Mouse (Mus musculus): ENCODE data around the gene Bnip2. TPM values are rescaled to one million over a fixed set of nuclear protein-coding genes. Genes with fewer than 3 reads are reported as not detected.

The Bnip2 gene
- polyA plus RNA-seq (2015; fragmentation: Nextera tagmentation; extraction: Ambion mirVana) = 101 and 105 TPM in 2 replicates

DNA sequence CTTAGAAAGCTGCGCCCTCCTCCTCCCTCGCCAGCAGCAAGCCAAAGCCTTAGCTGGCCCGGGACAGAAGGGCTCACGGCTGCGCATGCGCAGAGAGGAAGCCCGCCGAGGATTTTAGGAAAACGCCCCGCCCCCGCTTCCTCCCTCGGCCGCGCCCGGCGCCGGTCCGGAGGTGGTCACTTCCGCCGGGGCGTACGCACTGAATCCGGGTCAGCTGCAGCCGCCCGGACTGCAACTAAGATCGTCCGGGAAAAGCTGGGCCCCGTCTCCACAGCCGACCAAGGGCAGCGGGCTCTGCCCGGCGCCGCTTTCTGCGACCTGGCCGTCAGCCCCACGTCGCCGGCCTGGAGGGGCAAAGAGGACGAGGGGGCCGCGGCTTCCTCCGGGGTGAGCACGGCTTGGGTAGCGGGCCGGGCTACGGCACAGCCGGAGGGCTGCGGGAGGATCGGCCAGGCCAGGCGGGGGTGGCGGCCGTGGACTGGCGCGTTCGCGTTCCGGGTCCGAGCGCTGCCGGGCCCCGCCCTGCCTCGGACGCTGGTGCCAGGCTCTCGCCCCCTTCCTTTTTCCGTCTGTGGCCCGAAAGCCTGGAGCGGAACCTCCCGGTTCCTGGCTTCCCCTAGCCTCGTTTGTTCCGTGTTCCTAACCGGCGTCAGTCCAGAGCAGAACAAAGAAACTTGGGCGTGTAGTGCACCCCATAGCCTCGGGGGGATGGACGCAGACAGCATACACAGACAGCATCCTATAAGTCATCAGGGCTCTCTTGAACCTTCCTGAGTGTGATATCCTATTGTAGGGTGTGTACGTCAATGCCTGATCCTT is at the start of gene Bnip2:
Gene Bnip2, plus strand, starts transcription at position 164 of the 819 bp plus-strand sequence.
- Histone ChIP-seq H3K9me3 (replicated peaks) (no peaks in the 10 kb centered on the region), H3K4me3 (replicated peaks) (peak within 1 kb of the TSS; percentile 83), H3K9ac (peak within 1 kb of the TSS; percentile 98), H3K4me1 (peaks cover 41% of the 10 kb centered on the region), H3K36me3 (peaks cover 14% of the 10 kb centered on the region), H3K4me2 (peak within 1 kb of the TSS; percentile 61), H3K27me3 (no peaks in the 10 kb centered on the region), H3K27ac (peak within 1 kb of the TSS; percentile 97)
- WGBS = under 1% methylated on average over 76 of the region's 76 CpGs
- ATAC-seq (replicated peaks; ENCODE audit: low FRiP score) = peak; percentile 95

DNA sequence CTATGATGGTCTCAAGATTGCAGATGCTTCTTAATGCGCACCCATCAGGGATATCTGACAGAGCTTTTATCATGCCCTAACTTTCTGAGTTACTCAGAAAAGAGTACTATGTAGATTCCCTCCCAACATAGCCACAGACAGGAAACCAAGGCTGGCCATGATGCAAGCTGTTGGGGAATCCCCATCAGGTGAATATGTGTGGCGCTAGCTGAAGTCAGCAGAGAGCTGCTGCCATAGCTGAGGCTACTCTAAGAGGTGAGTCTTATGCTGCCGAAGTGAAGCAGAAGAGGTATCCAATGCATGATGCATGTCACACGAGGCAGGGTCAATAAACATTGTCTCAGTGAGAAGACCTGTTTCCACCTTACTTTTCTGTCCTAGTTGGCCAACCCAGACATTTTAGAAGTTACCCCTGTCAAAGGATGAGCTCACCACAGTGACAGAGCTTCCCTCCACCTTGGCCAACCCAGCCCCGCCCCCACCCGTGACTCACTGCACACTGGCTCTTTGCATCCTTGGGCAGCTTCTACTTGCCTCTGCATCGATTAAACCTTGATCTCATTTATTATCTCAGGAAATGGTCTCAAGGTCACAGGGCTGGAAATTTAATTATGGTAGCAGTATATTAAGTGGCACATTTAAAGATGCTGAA is 48.3 kb upstream of the Bnip2 start:
- WGBS = 67% methylated on average over 7 of the region's 7 CpGs
- ATAC-seq (replicated peaks; ENCODE audit: low FRiP score) = no peak

DNA sequence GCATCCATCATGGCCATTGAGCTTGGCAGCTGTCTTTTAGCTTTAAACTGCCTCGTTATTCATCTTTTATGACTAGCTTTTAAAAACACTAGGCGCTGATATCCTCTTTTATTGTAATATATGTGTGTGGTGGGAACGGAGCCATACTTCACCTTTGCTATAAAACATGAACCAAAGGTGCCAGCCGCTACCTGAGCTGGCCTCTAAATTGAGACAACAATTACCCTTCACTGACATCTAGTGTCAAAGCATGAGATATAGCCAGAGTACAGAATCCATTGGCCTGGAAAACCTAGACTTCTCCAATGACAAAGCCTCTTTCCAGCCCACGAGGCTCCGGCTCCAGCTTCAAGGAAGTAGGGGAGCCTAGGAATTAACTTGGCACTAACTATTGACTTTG is 47.7 kb upstream of the Bnip2 start:
- no peak overlapping the region for H3K4me2 ChIP-seq
- 33% methylated on average over 6 of the region's 6 CpGs for WGBS
- no peak for ATAC-seq (replicated peaks; ENCODE audit: low FRiP score)
- no peaks in the 10 kb centered on the region for H3K9me3 ChIP-seq (replicated peaks)
- H3K27ac ChIP-seq = no peak overlapping the region
- no peak overlapping the region for H3K4me3 ChIP-seq (replicated peaks)
- H3K4me1 ChIP-seq = no peaks in the 10 kb centered on the region
- no peak overlapping the region for H3K9ac ChIP-seq
- peaks cover 8% of the 10 kb centered on the region for H3K27me3 ChIP-seq
- H3K36me3 ChIP-seq = no peaks in the 10 kb centered on the region

More for the DNA sequence above, 48.3 kb upstream of the Bnip2 start:
- Histone ChIP-seq H3K27me3 (peaks cover 8% of the 10 kb centered on the region), H3K9ac (no peak overlapping the region), H3K4me1 (no peaks in the 10 kb centered on the region), H3K4me3 (replicated peaks) (no peak overlapping the region), H3K9me3 (replicated peaks) (no peaks in the 10 kb centered on the region), H3K36me3 (no peaks in the 10 kb centered on the region), H3K4me2 (no peak overlapping the region), H3K27ac (no peak overlapping the region)

DNA sequence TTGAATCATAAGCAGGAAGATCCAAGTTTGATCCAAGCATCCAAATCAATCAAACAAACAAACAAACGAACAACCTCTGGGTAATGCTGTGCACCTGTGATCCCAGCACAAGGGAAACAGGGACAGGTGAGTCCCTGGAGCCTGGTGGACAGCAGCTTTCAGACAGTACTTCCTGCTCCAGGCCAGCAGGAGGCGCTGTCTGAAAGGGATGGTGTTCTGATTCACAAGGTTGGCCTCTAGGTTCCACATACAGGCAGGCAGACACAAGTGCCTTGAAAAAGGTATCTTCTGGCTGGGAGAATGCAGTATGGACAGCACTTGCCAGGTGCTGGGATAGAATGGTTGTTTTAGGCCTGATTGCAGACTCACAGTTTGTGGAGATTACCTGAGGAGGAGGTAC is 40.3 kb upstream of the Bnip2 start:
- Histone ChIP-seq H3K4me2 (no peak overlapping the region), H3K27ac (no peak overlapping the region), H3K9ac (no peak overlapping the region), H3K4me1 (no peaks in the 10 kb centered on the region), H3K9me3 (replicated peaks) (no peaks in the 10 kb centered on the region), H3K27me3 (peaks cover 10% of the 10 kb centered on the region), H3K4me3 (replicated peaks) (no peak overlapping the region), H3K36me3 (no peaks in the 10 kb centered on the region)
- no peak for ATAC-seq (replicated peaks; ENCODE audit: low FRiP score)
- 16% methylated on average over 2 of the region's 2 CpGs for WGBS

DNA sequence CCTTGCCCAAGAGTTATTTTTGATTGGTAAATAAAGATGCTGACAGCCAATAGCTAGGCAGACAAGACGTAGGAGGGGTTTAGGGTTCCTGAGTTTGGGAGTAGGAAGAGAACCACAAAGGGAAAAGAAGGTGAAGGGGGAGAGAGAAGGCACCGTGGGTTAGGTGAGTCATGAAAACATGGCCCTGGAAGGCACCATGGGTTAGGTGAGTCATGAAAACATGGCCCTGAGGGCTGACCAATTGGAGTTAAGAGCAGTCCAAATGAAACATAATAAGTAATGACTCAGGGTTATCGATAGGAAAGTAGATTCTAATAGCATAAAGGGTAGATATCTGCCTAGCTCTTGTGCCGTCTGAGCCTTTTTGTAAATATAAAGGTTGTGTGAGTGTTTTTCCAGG is 39.6 kb upstream of the Bnip2 start:
- Histone ChIP-seq H3K4me2 (no peak overlapping the region), H3K27ac (no peak overlapping the region), H3K9me3 (replicated peaks) (no peaks in the 10 kb centered on the region), H3K4me3 (replicated peaks) (no peak overlapping the region), H3K27me3 (peaks cover 10% of the 10 kb centered on the region), H3K4me1 (no peaks in the 10 kb centered on the region), H3K36me3 (no peaks in the 10 kb centered on the region), H3K9ac (no peak overlapping the region)
- ATAC-seq (replicated peaks; ENCODE audit: low FRiP score) = no peak
- 77% methylated on average over 4 of the region's 4 CpGs for WGBS

DNA sequence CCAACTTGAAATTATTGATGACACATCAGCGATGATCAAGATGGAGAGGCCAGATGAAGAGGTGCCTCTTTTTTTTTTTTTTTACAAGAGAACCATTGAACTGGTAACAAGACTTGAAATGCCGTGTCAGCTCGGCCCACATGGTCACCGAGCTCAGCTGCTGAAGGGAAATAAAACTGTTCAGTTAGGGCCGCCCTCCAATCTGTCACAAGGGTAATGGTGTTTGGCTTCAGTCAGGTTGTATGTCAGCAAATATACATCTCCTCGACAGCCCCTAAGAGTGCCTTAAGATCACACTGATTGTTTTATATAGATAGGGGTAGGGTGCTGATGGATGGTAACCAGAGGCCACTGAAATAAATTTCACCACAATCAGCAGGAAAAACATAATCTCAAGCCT is 28.3 kb upstream of the Bnip2 start:
- Histone ChIP-seq H3K9ac (no peak overlapping the region), H3K4me3 (replicated peaks) (no peak overlapping the region), H3K36me3 (no peaks in the 10 kb centered on the region), H3K9me3 (replicated peaks) (no peaks in the 10 kb centered on the region; the same call in 1 of the 2 replicates), H3K4me2 (peak overlapping the region; percentile 19; the same call in 1 of the 2 replicates), H3K27me3 (0 out of 2 replicates have a peak, but pooled peaks cover 5% of the 10 kb centered on the region), H3K27ac (no peak overlapping the region), H3K4me1 (0 out of 2 replicates have a peak, but pooled peaks cover 5% of the 10 kb centered on the region)
- 21% methylated on average over 6 of the region's 6 CpGs for WGBS
- no peak for ATAC-seq (replicated peaks; ENCODE audit: low FRiP score)

DNA sequence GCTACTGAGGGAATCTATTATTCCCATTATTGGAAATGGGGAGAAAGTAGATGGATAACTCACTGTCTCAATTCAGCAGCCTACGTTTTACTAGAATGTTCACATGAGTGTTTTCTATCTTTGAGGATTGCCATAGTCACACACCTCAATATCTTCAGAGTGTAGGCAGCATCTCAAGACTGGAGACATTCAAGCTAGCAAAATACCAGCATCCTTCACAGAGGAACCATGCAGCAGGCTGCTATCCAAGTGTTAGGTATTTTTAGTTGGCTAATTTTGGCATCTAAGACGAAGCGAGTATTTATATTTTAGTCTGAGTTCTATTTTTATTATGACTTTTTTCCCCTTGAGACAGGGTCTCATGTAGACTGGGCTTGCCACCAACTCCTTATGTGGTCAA is 24.9 kb upstream of the Bnip2 start:
- H3K27me3 ChIP-seq = peaks cover 8% of the 10 kb centered on the region; the same call in 1 of the 2 replicates
- no peak overlapping the region for H3K9ac ChIP-seq
- ATAC-seq (replicated peaks; ENCODE audit: low FRiP score) = no peak
- no peak overlapping the region for H3K4me2 ChIP-seq
- H3K27ac ChIP-seq = no peak overlapping the region
- H3K9me3 ChIP-seq (replicated peaks) = no peaks in the 10 kb centered on the region; the same call in 1 of the 2 replicates
- 0 out of 2 replicates have a peak, but pooled peaks cover 5% of the 10 kb centered on the region for H3K4me1 ChIP-seq
- no peak overlapping the region for H3K4me3 ChIP-seq (replicated peaks)
- 80% methylated on average over 3 of the region's 3 CpGs for WGBS
- no peaks in the 10 kb centered on the region for H3K36me3 ChIP-seq

DNA sequence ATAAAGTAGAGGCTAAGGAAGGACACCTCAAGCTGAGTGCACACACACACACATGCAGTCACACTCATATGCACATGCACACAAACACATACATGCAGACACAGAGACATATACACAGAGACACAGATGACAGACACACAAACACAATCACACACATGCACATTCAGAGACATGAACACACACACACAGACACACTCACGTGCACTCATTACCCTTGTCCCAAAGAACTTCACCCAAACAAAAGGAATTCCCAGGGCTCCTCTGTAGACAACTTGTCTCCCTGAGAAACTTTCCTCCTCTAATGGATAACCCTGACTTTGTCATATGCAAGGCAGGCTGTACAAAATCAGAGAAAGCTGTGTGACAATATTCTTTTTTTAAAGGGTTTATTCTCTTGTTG is 3.7 kb upstream of the Bnip2 start:
- Histone ChIP-seq H3K27ac (no peak overlapping the region), H3K36me3 (no peaks in the 10 kb centered on the region), H3K9ac (no peak overlapping the region), H3K27me3 (no peaks in the 10 kb centered on the region), H3K4me2 (no peak overlapping the region), H3K4me3 (replicated peaks) (no peak overlapping the region), H3K9me3 (replicated peaks) (no peaks in the 10 kb centered on the region), H3K4me1 (peaks cover 8% of the 10 kb centered on the region)
- no peak for ATAC-seq (replicated peaks; ENCODE audit: low FRiP score)
- 74% methylated on average over 1 of the region's 1 CpGs for WGBS

DNA sequence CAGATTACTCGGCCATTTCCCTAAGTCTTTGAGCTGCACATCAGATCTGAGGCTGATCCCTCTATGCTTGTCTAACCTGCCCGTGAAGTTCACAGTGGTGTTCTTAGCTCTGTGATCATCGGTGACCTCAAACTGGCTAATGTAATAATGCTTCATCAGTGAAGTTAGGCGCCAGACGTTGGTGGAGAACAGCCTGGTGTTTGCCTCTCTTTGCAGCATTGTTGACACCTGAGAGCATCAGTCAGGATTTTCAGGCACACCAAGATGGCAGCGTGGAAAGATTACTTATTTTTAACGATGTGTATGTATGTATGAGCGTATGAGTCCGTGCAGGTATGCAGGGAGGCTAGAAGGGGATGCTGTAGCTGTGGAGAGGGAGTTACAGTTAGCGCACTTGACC is 3.2 kb upstream of the Bnip2 start:
- H3K9ac ChIP-seq = no peak overlapping the region
- no peaks in the 10 kb centered on the region for H3K9me3 ChIP-seq (replicated peaks)
- no peaks in the 10 kb centered on the region for H3K27me3 ChIP-seq
- no peak overlapping the region for H3K27ac ChIP-seq
- 68% methylated on average over 10 of the region's 10 CpGs for WGBS
- H3K36me3 ChIP-seq = no peaks in the 10 kb centered on the region
- H3K4me2 ChIP-seq = no peak overlapping the region
- peaks cover 14% of the 10 kb centered on the region for H3K4me1 ChIP-seq
- ATAC-seq (replicated peaks; ENCODE audit: low FRiP score) = no peak
- no peak overlapping the region for H3K4me3 ChIP-seq (replicated peaks)

DNA sequence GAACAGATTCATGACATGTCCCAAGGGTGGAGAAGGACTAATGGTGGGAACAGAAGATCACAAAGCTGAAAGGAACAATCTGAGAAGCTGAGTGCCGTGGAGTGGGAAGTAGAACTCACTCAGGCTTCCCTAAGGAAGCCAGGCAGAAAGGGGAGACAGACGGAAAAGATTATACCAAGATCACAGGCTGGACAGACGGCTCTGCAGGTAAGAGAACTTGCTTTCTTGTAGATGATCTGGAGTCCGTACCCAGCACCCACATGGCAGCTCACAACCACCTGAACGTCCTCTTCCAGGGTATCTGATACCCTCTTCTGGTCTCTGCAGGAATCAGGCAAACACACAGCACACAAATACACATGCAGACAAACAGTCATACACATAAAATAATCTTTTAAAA is 2.7 kb upstream of the Bnip2 start:
- Histone ChIP-seq H3K9me3 (replicated peaks) (no peaks in the 10 kb centered on the region), H3K9ac (no peak overlapping the region), H3K4me3 (replicated peaks) (no peak overlapping the region), H3K4me1 (peaks cover 19% of the 10 kb centered on the region), H3K27ac (no peak overlapping the region), H3K4me2 (no peak overlapping the region), H3K36me3 (no peaks in the 10 kb centered on the region), H3K27me3 (no peaks in the 10 kb centered on the region)
- 89% methylated on average over 5 of the region's 5 CpGs for WGBS
- no peak for ATAC-seq (replicated peaks; ENCODE audit: low FRiP score)

DNA sequence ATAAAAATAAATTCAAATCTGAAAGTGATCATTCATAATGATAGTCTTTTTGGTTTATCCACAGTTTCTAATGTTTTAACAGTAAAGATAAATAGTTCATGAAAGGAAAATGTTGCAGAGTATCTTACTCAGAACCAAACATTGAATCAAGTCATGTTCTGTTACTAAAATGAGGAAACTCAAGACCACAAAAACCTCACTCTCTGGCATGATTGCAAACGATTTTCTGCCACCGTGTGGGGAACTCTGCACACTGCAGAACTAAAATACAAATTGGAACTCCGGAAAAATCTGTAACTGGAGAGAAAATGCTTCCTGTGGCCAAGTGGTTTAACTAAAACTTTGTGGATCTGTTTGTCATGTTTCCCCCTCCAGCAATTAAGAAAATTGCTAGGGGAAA is 1.7 kb upstream of the Bnip2 start:
- peaks cover 9% of the 10 kb centered on the region; the same call in 1 of the 2 replicates for H3K36me3 ChIP-seq
- no peak overlapping the region for H3K4me3 ChIP-seq (replicated peaks)
- H3K4me1 ChIP-seq = peaks cover 28% of the 10 kb centered on the region
- H3K27me3 ChIP-seq = no peaks in the 10 kb centered on the region
- ATAC-seq (replicated peaks; ENCODE audit: low FRiP score) = no peak
- H3K27ac ChIP-seq = no peak overlapping the region
- no peak overlapping the region for H3K4me2 ChIP-seq
- under 1% methylated on average over 3 of the region's 3 CpGs for WGBS
- H3K9ac ChIP-seq = no peak overlapping the region
- H3K9me3 ChIP-seq (replicated peaks) = no peaks in the 10 kb centered on the region

DNA sequence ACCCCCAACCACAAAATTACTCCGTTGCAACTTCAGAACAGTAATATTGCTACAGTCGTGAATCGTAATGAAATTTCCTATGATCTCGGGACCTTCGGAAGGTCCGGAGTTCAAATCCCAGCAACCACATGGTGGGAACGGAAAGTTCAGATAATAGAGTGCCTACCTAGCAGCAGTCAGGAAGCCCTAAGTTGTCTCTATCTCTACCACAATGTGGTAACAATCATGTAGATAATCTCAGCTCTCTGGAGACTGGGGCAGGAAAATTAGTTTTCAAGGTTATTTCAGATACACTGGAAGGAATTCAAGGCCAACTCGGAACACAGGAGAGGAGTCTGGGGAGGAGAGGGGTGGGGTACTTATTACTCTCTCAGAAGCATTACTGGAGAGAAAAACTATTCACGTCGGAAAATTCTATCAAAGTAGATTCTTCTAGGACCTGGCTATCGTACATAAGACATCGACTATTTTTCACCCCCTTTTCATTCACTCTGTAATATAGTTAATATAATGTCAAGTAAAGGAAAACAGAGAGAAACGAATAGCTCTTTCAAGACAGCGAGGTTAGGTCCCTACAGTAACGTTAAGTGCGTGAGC is 462 bp upstream of the Bnip2 start:
- Histone ChIP-seq H3K4me2 (peak overlapping the region; percentile 61), H3K9me3 (replicated peaks) (no peaks in the 10 kb centered on the region), H3K4me1 (peaks cover 38% of the 10 kb centered on the region), H3K4me3 (replicated peaks) (peak overlapping the region; percentile 83), H3K27me3 (no peaks in the 10 kb centered on the region), H3K27ac (peak overlapping the region; percentile 97), H3K36me3 (peaks cover 9% of the 10 kb centered on the region; the same call in 1 of the 2 replicates), H3K9ac (peak overlapping the region; percentile 98)
- ATAC-seq (replicated peaks; ENCODE audit: low FRiP score) = no peak; the same call in 1 of the 2 replicates
- WGBS = 39% methylated on average over 16 of the region's 16 CpGs

Measured in kidney, embryonic 15.5 days (tissue).